Mouse (Mus musculus) E14TG2a.4 (cell line): ENCODE measurements at regions not wholly inside any gene's neighbourhood (a gene's known extent, or its start where the extent isn't known, plus 50 kb on each side); places are given as distances from the start of the nearest gene placed in this dataset.

Source experiments
- CTCF ChIP-seq: conservative IDR thresholded peaks from 2 replicates; pipeline ENCODE4 v1.5.1; 2014; ENCODE audit warnings: low read length
- POU5F1 ChIP-seq: IDR thresholded peaks from 2 replicates; pipeline ENCODE4 v1.6.1; 2014; ENCODE audit warnings: low read length, borderline replicate concordance

- TF ChIP-seq CTCF: no peak
- TF ChIP-seq POU5F1: no peak
Measured at GRCm38 (mm10) chr10:126634731-126635130, 266.4 kb downstream of the Atp23 start.
